Mouse (Mus musculus): ENCODE measurements at regions not wholly inside any gene's neighbourhood (a gene's known extent, or its start where the extent isn't known, plus 50 kb on each side); places are given as distances from the start of the nearest gene placed in this dataset.

DNA sequence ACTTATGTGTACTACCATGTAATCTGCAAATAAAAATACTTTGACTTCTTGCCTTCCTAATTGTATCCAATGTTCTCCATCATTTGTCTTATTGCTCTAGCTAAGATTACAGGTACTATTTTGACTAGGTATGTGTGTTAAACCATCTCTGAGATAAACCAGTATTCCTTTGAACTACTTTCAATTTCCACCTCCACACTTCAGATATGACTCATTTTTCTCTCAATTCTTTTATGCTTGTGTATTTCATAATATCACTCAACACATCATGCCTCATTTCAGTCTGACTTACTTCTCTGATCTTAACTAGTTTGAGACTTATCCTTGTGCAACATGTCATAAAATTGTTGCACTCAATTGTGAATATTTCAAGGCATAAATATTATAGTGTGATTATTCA lies 388.9 kb downstream of the Arl4a start:
- H3K9me3 ChIP-seq (ENCODE audit: control insufficient read depth, low read length), result no peaks in the 10 kb centered on the region
- no peak for DNase-seq (ENCODE audit: low spot score)
- no peak for ATAC-seq (ENCODE audit: low FRiP score)
- H3K4me2 ChIP-seq (replicated peaks; ENCODE audit: low read depth, low read length), result no peak overlapping the region
- no peak overlapping the region for H3K9ac ChIP-seq (ENCODE audit: low read depth, low read length)
- H3K27ac ChIP-seq (ENCODE audit: low read depth, low read length), result no peak overlapping the region
- no peak overlapping the region for H3K4me3 ChIP-seq (ENCODE audit: low read depth, low read length)
- no peaks in the 10 kb centered on the region for H3K4me1 ChIP-seq (replicated peaks; ENCODE audit: control insufficient read depth, insufficient read depth, low read length)
- no peaks in the 10 kb centered on the region for H3K36me3 ChIP-seq (ENCODE audit: control insufficient read depth, insufficient read depth, low read length)
- no peaks in the 10 kb centered on the region for H3K27me3 ChIP-seq (ENCODE audit: control insufficient read depth, insufficient read depth, low read length)

DNA sequence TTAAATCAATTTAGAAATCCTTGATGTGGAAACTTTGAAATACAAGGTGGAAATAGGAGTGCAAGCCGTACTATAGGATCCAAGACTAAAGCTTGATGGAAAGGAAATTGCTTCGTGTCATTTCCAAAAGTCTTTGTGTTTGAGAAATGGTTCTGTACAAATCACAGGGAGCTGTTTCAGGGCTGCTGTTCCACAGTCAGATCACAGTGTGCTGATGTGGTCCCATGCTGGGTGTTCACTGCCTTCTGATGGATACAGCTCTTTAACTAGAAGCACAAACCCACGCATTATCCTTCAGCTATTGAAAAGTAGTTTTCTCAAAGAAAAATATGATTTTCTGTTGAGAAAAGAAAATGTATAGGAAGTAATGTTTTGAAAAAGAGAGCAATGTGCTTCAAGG lies 391.3 kb downstream of the Arl4a start:
- Histone ChIP-seq H3K4me1 (replicated peaks; ENCODE audit: control insufficient read depth, insufficient read depth, low read length) (no peaks in the 10 kb centered on the region), H3K36me3 (ENCODE audit: control insufficient read depth, insufficient read depth, low read length) (no peaks in the 10 kb centered on the region), H3K4me3 (ENCODE audit: low read depth, low read length) (no peak overlapping the region), H3K9ac (ENCODE audit: low read depth, low read length) (no peak overlapping the region), H3K4me2 (replicated peaks; ENCODE audit: low read depth, low read length) (no peak overlapping the region), H3K27ac (ENCODE audit: low read depth, low read length) (no peak overlapping the region), H3K27me3 (ENCODE audit: control insufficient read depth, insufficient read depth, low read length) (no peaks in the 10 kb centered on the region), H3K9me3 (ENCODE audit: control insufficient read depth, low read length) (no peaks in the 10 kb centered on the region)
- no peak for DNase-seq (ENCODE audit: low spot score)
- WGBS, result 78% methylated on average over 3 of the region's 3 CpGs
- ATAC-seq (ENCODE audit: low FRiP score), result no peak

GRCm38 (mm10) chr12:39645581-39645980 lies 392.2 kb downstream of the Arl4a start:
- Histone ChIP-seq H3K27me3 (ENCODE audit: control insufficient read depth, insufficient read depth, low read length) (no peaks in the 10 kb centered on the region), H3K27ac (ENCODE audit: low read depth, low read length) (no peak overlapping the region), H3K4me1 (replicated peaks; ENCODE audit: control insufficient read depth, insufficient read depth, low read length) (no peaks in the 10 kb centered on the region), H3K4me3 (ENCODE audit: low read depth, low read length) (no peak overlapping the region), H3K36me3 (ENCODE audit: control insufficient read depth, insufficient read depth, low read length) (no peaks in the 10 kb centered on the region), H3K9ac (ENCODE audit: low read depth, low read length) (no peak overlapping the region), H3K4me2 (replicated peaks; ENCODE audit: low read depth, low read length) (no peak overlapping the region), H3K9me3 (ENCODE audit: control insufficient read depth, low read length) (no peaks in the 10 kb centered on the region)
- no peak for ATAC-seq (ENCODE audit: low FRiP score)
- 63% methylated on average over 4 of the region's 4 CpGs for WGBS
- no peak for DNase-seq (ENCODE audit: low spot score)

GRCm38 (mm10) chr12:39639246-39639645 lies 398.6 kb downstream of the Arl4a start:
- ATAC-seq (ENCODE audit: low FRiP score) (no peak), DNase-seq (ENCODE audit: low spot score) (no peak)
- Histone ChIP-seq H3K27ac (ENCODE audit: low read depth, low read length) (no peak overlapping the region), H3K27me3 (ENCODE audit: control insufficient read depth, insufficient read depth, low read length) (no peaks in the 10 kb centered on the region), H3K4me1 (replicated peaks; ENCODE audit: control insufficient read depth, insufficient read depth, low read length) (no peaks in the 10 kb centered on the region), H3K9me3 (ENCODE audit: control insufficient read depth, low read length) (no peaks in the 10 kb centered on the region), H3K4me2 (replicated peaks; ENCODE audit: low read depth, low read length) (no peak overlapping the region), H3K36me3 (ENCODE audit: control insufficient read depth, insufficient read depth, low read length) (no peaks in the 10 kb centered on the region), H3K9ac (ENCODE audit: low read depth, low read length) (no peak overlapping the region), H3K4me3 (ENCODE audit: low read depth, low read length) (no peak overlapping the region)
- WGBS, result 78% methylated on average over 6 of the region's 6 CpGs

DNA sequence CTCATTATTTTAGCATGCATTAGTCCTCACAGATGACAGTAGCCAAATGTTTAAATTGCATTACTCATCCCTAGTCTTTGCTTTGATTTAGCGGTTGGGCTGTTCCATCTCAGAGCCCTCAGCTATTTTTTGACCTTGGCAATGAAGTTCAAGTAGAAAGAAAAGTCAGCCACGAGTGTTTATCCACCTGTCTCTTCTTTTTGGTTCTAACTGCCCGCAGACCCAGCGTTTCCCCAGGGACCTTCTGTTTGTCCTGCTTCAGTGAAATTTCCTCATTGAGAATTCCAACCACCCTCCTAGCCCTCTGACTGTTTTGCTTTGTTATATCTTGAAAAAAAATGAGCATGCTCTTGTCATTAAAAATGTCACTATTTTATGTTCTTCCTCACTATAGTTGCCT lies 403.5 kb downstream of the Arl4a start:
- no peaks in the 10 kb centered on the region for H3K9me3 ChIP-seq (ENCODE audit: control insufficient read depth, low read length)
- WGBS, result 70% methylated on average over 4 of the region's 4 CpGs
- no peak for ATAC-seq (ENCODE audit: low FRiP score)

GRCm38 (mm10) chr12:39621266-39621665 lies 416.6 kb downstream of the Arl4a start:
- ATAC-seq (ENCODE audit: low FRiP score) (no peak), DNase-seq (ENCODE audit: low spot score) (no peak)
- H3K36me3 ChIP-seq (ENCODE audit: control insufficient read depth, insufficient read depth, low read length), result no peaks in the 10 kb centered on the region
- H3K9ac ChIP-seq (ENCODE audit: low read depth, low read length), result no peak overlapping the region
- no peak overlapping the region for H3K4me2 ChIP-seq (replicated peaks; ENCODE audit: low read depth, low read length)
- no peaks in the 10 kb centered on the region for H3K27me3 ChIP-seq (ENCODE audit: control insufficient read depth, insufficient read depth, low read length)
- no peaks in the 10 kb centered on the region for H3K9me3 ChIP-seq (ENCODE audit: control insufficient read depth, low read length)
- no peaks in the 10 kb centered on the region for H3K4me1 ChIP-seq (replicated peaks; ENCODE audit: control insufficient read depth, insufficient read depth, low read length)
- no peak overlapping the region for H3K27ac ChIP-seq (ENCODE audit: low read depth, low read length)
- 92% methylated on average over 1 of the region's 1 CpGs for WGBS
- H3K4me3 ChIP-seq (ENCODE audit: low read depth, low read length), result no peak overlapping the region

More for the DNA sequence above, 403.5 kb downstream of the Arl4a start:
- H3K4me3 ChIP-seq (ENCODE audit: low read depth, low read length), result no peak overlapping the region
- no peaks in the 10 kb centered on the region for H3K27me3 ChIP-seq (ENCODE audit: control insufficient read depth, insufficient read depth, low read length)
- H3K4me1 ChIP-seq (replicated peaks; ENCODE audit: control insufficient read depth, insufficient read depth, low read length), result no peaks in the 10 kb centered on the region
- no peak for DNase-seq (ENCODE audit: low spot score)
- no peak overlapping the region for H3K4me2 ChIP-seq (replicated peaks; ENCODE audit: low read depth, low read length)
- no peaks in the 10 kb centered on the region for H3K36me3 ChIP-seq (ENCODE audit: control insufficient read depth, insufficient read depth, low read length)
- H3K9ac ChIP-seq (ENCODE audit: low read depth, low read length), result no peak overlapping the region
- H3K27ac ChIP-seq (ENCODE audit: low read depth, low read length), result no peak overlapping the region

GRCm38 (mm10) chr12:39605289-39605688 lies 432.5 kb downstream of the Arl4a start:
- no peak overlapping the region for H3K4me3 ChIP-seq (ENCODE audit: low read depth, low read length)

DNA sequence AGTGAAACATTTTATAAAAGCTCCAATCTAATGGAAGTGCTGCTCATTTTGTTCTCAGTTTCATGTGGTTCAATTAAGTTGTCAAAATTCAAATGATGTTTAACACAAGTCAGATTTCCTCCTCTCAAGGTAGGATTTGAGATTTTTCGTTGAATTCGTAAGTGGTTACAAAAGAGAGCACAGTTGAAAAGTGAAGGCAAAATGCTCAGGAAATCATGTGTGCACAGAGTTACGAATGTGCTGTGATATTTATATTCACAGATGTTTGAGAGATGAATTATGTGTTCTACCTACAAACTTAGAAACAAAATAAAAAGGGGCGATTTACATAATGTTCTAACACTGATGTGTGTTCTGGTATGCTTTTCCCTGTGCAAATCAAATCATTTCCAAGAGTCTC lies 433.1 kb downstream of the Arl4a start:
- Histone ChIP-seq H3K9me3 (ENCODE audit: control insufficient read depth, low read length) (no peaks in the 10 kb centered on the region), H3K4me3 (ENCODE audit: low read depth, low read length) (no peak overlapping the region), H3K27me3 (ENCODE audit: control insufficient read depth, insufficient read depth, low read length) (no peaks in the 10 kb centered on the region), H3K9ac (ENCODE audit: low read depth, low read length) (no peak overlapping the region), H3K27ac (ENCODE audit: low read depth, low read length) (no peak overlapping the region), H3K36me3 (ENCODE audit: control insufficient read depth, insufficient read depth, low read length) (no peaks in the 10 kb centered on the region), H3K4me1 (replicated peaks; ENCODE audit: control insufficient read depth, insufficient read depth, low read length) (no peaks in the 10 kb centered on the region), H3K4me2 (replicated peaks; ENCODE audit: low read depth, low read length) (no peak overlapping the region)
- no peak for DNase-seq (ENCODE audit: low spot score)
- ATAC-seq (ENCODE audit: low FRiP score), result no peak
- 88% methylated on average over 4 of the region's 4 CpGs for WGBS

More at GRCm38 (mm10) chr12:39605289-39605688, 432.5 kb downstream of the Arl4a start:
- Histone ChIP-seq H3K9ac (ENCODE audit: low read depth, low read length) (no peak overlapping the region), H3K27ac (ENCODE audit: low read depth, low read length) (no peak overlapping the region), H3K4me1 (replicated peaks; ENCODE audit: control insufficient read depth, insufficient read depth, low read length) (no peaks in the 10 kb centered on the region), H3K9me3 (ENCODE audit: control insufficient read depth, low read length) (no peaks in the 10 kb centered on the region), H3K4me2 (replicated peaks; ENCODE audit: low read depth, low read length) (no peak overlapping the region), H3K36me3 (ENCODE audit: control insufficient read depth, insufficient read depth, low read length) (no peaks in the 10 kb centered on the region), H3K27me3 (ENCODE audit: control insufficient read depth, insufficient read depth, low read length) (no peaks in the 10 kb centered on the region)
- DNase-seq (ENCODE audit: low spot score) (no peak), ATAC-seq (ENCODE audit: low FRiP score) (no peak)
- WGBS, result 76% methylated on average over 3 of the region's 3 CpGs

- H3K4me3 ChIP-seq (ENCODE audit: low read depth, low read length), result no peak overlapping the region
- H3K36me3 ChIP-seq (ENCODE audit: control insufficient read depth, insufficient read depth, low read length), result no peaks in the 10 kb centered on the region
- WGBS, result 75% methylated on average over 1 of the region's 1 CpGs
- H3K9ac ChIP-seq (ENCODE audit: low read depth, low read length), result no peak overlapping the region
- H3K9me3 ChIP-seq (ENCODE audit: control insufficient read depth, low read length), result no peaks in the 10 kb centered on the region
- no peaks in the 10 kb centered on the region for H3K4me1 ChIP-seq (replicated peaks; ENCODE audit: control insufficient read depth, insufficient read depth, low read length)
- ATAC-seq (ENCODE audit: low FRiP score) (no peak), DNase-seq (ENCODE audit: low spot score) (no peak)
- no peaks in the 10 kb centered on the region for H3K27me3 ChIP-seq (ENCODE audit: control insufficient read depth, insufficient read depth, low read length)
- no peak overlapping the region for H3K4me2 ChIP-seq (replicated peaks; ENCODE audit: low read depth, low read length)
- H3K27ac ChIP-seq (ENCODE audit: low read depth, low read length), result no peak overlapping the region
These were observed 443.1 kb downstream of the Arl4a start for GRCm38 (mm10) chr12:39594726-39595125.
